ENCODE assay signal across 15 mouse cellular contexts in the genomic region with DNA sequence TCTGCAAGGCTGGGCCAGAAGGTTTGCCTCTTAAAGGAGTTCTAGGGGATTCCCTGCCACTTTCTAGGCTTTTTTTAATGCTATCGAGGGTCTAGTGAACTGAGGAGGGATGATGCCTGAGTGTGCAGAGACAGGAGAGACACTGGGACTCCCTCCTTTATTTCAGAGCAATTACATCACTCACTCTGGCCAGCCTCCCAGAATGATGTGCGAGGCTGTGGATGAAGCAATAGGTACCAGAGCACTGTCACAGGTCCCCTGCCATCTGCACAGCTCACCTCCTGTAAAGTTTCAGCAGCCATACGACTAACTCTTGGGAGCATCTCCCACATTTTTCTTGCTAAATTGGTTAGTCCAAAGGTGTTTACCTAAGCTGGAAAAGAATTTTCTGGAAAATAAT. TPM values are rescaled to one million over a fixed set of nuclear protein-coding genes. Genes with fewer than 3 reads are reported as not detected.
DNase-seq lines count a peak whose midpoint lies in the region; ATAC-seq and TF ChIP-seq lines count a peak whose summit lies in the region.
"Had no signal": no experiment of that assay in that cellular context is flagged by ENCODE, and none has a peak within 500 bp of the region (broad histone marks: within the 10 kb centered on the region; RNA-seq: fewer than 3 reads in every experiment).

No protein-coding gene starts in this region.

- H3K36me3 ChIP-seq in midbrain, embryonic 13.5 days: no peaks in the 10 kb centered on the region
- H3K36me3 ChIP-seq in midbrain, embryonic 14.5 days (ENCODE audit: control insufficient read depth, insufficient read depth, low read length): no peaks in the 10 kb centered on the region
- no peaks in the 10 kb centered on the region for H3K36me3 ChIP-seq in myocyte (ENCODE audit: control insufficient read depth, insufficient read depth)
- H3K36me3 ChIP-seq: embryonic facial prominence, embryonic 15.5 days; kidney, embryonic 15.5 days had no signal

- no peak overlapping the region for H3K4me2 ChIP-seq in midbrain, embryonic 13.5 days (replicated peaks)
- no peak overlapping the region for H3K4me2 ChIP-seq in midbrain, embryonic 14.5 days (ENCODE audit: low read length)
- no peak overlapping the region for H3K4me2 ChIP-seq in myocyte (ENCODE audit: low read depth)
- H3K4me2 ChIP-seq: embryonic facial prominence, embryonic 15.5 days; hindbrain, embryonic 14.5 days; kidney, embryonic 15.5 days; lung, embryonic 14.5 days had no signal

- H3K27ac ChIP-seq in midbrain, embryonic 13.5 days: peak overlapping the region; percentile 72; the same call in 1 of the 2 replicates
- no peak overlapping the region for H3K27ac ChIP-seq in midbrain, embryonic 14.5 days (replicated peaks; ENCODE audit: low read depth, low read length)
- H3K27ac ChIP-seq: embryonic facial prominence, embryonic 15.5 days; kidney, embryonic 15.5 days had no signal

- no peak for TF ChIP-seq POLR2A in myocyte (IDR thresholded peaks at IDR 0.05; ENCODE audit: insufficient read length, low read depth)

- no peak overlapping the region for H3K9ac ChIP-seq in midbrain, embryonic 13.5 days (replicated peaks)
- H3K9ac ChIP-seq in midbrain, embryonic 14.5 days (replicated peaks; ENCODE audit: low read length): no peak overlapping the region
- H3K9ac ChIP-seq: embryonic facial prominence, embryonic 15.5 days; hindbrain, embryonic 14.5 days; kidney, embryonic 15.5 days; lung, embryonic 14.5 days had no signal

- H3K79me2 ChIP-seq in myocyte (ENCODE audit: control insufficient read depth, insufficient read depth): no peaks in the 10 kb centered on the region

- peak; percentile 20 for DNase-seq in gastrocnemius, adult 18-20 months (ENCODE audit: low spot score)
- DNase-seq in gastrocnemius, adult 8-10 months (ENCODE audit: low spot score in 2 of 2): no peak
- DNase-seq in midbrain, embryonic 14.5 days: no peak
- DNase-seq in cerebellum, adult 9-10 months: peak; percentile 59
- DNase-seq in thymus, adult 18-20 months: no peak
- no peak for DNase-seq in layer of hippocampus, postnatal 14 days (ENCODE audit: low spot score in 2 of 2)
- DNase-seq: lung, embryonic 14.5 days; spleen, adult 18-20 months; thymus, adult 2 months had no signal

- no peak for ATAC-seq in midbrain, embryonic 13.5 days
- no peak for ATAC-seq in midbrain, embryonic 14.5 days (ENCODE audit: low FRiP score, low TSS enrichment)
- ATAC-seq: forebrain, embryonic 16.5 days had no signal

- WGBS in midbrain, embryonic 13.5 days: 34% methylated on average over 3 of the region's 3 CpGs
- WGBS in midbrain, embryonic 14.5 days: 35% methylated on average over 3 of the region's 3 CpGs

- H3K27me3 ChIP-seq in midbrain, embryonic 13.5 days: no peaks in the 10 kb centered on the region
- H3K27me3 ChIP-seq in midbrain, embryonic 14.5 days (ENCODE audit: control insufficient read depth, insufficient read depth, low read length): no peaks in the 10 kb centered on the region
- H3K27me3 ChIP-seq in myocyte (ENCODE audit: control insufficient read depth, insufficient read depth, insufficient read length): no peaks in the 10 kb centered on the region
- H3K27me3 ChIP-seq: embryonic facial prominence, embryonic 15.5 days; kidney, embryonic 15.5 days had no signal

- peaks cover 12% of the 10 kb centered on the region; the same call in 1 of the 2 replicates for H3K4me1 ChIP-seq in midbrain, embryonic 13.5 days (replicated peaks)
- H3K4me1 ChIP-seq in midbrain, embryonic 14.5 days (ENCODE audit: control insufficient read depth, insufficient read depth, low read length): peaks cover 7% of the 10 kb centered on the region; the same call in 1 of the 2 replicates
- H3K4me1 ChIP-seq: embryonic facial prominence, embryonic 15.5 days; kidney, embryonic 15.5 days had no signal

- H3K9me3 ChIP-seq in midbrain, embryonic 13.5 days: no peaks in the 10 kb centered on the region
- no peaks in the 10 kb centered on the region for H3K9me3 ChIP-seq in midbrain, embryonic 14.5 days (ENCODE audit: control insufficient read depth, low read length)
- H3K9me3 ChIP-seq: embryonic facial prominence, embryonic 15.5 days; kidney, embryonic 15.5 days had no signal

- no peak overlapping the region for H3ac ChIP-seq in myocyte (ENCODE audit: control insufficient read depth, insufficient read length)

- H3K4me3 ChIP-seq in midbrain, embryonic 13.5 days (replicated peaks): no peak overlapping the region
- no peak overlapping the region for H3K4me3 ChIP-seq in midbrain, embryonic 14.5 days (replicated peaks; ENCODE audit: low read depth, low read length)
- no peak overlapping the region for H3K4me3 ChIP-seq in myocyte
- H3K4me3 ChIP-seq: embryonic facial prominence, embryonic 15.5 days; kidney, embryonic 15.5 days had no signal

TF ChIP-seq in myocyte, 11 proteins besides CTCF, POLR2A, EP300 and RAD21:
- no peak for TF ChIP-seq MYOG (IDR thresholded peaks at IDR 0.05; ENCODE audit: control insufficient read depth in 1 of 3, insufficient read depth in 1 of 3, insufficient read length in 2 of 3, low read depth in 2 of 3)
- TF ChIP-seq CEBPB (IDR thresholded peaks at IDR 0.05; ENCODE audit: insufficient read depth, poor library complexity, severe bottlenecking): peak; percentile 96
- TF ChIP-seq POLR2AphosphoS2 (IDR thresholded peaks at IDR 0.05; ENCODE audit: insufficient read length, low read depth): no peak
TF ChIP-seq in myocyte: peak in this region for 1.

RNA-seq across cellular contexts. Expression of a gene that starts 40.2 kb away (rescaled TPM):
- under 1 TPM; 0.17 to 0.27 TPM for total RNA-seq in gastrocnemius, adult 18-20 months (2021)
- total RNA-seq in gastrocnemius, adult 8-10 months (2022): under 1 TPM in 2 of 4 experiments, not detected in 2; 0.27 to 0.46 TPM
- 875 and 991 TPM in 2 replicates for polyA plus RNA-seq in midbrain, embryonic 13.5 days (2015; fragmentation: Nextera tagmentation; extraction: Ambion mirVana)
- 1,427 and 1,759 TPM in 2 replicates for polyA plus RNA-seq in midbrain, embryonic 14.5 days (2014; fragmentation: Nextera tagmentation; extraction: Ambion mirVana)
- 1.6 TPM for polyA plus RNA-seq in myocyte (2012; fragmentation: generic; extraction: Trizol)
- total RNA-seq in layer of hippocampus, postnatal 14 days (2021): 100 to 1,000 TPM; 432 to 438 TPM
- polyA plus RNA-seq: thymus, adult 2 months had no signal

Comparison
In these comparisons a context has a peak if more than half of its experiments do, and no peak if none do; other contexts are left out.
1. DNase-seq: peak in gastrocnemius, adult 18-20 months (single experiment) and cerebellum, adult 9-10 months (single experiment); none in gastrocnemius, adult 8-10 months (0 of 2), midbrain, embryonic 14.5 days (single experiment), thymus, adult 18-20 months (0 of 2) and layer of hippocampus, postnatal 14 days (0 of 2).
2. RNA of a gene that starts 40.2 kb away (total RNA-seq): 432 to 438 TPM in layer of hippocampus, postnatal 14 days; 0.17 to 0.27 TPM in gastrocnemius, adult 18-20 months and 0.27 to 0.46 TPM in gastrocnemius, adult 8-10 months; every median in the first group is over 100 times any median in the second.